Mouse (Mus musculus): ENCODE measurements around the gene Scarb2.

DNA sequence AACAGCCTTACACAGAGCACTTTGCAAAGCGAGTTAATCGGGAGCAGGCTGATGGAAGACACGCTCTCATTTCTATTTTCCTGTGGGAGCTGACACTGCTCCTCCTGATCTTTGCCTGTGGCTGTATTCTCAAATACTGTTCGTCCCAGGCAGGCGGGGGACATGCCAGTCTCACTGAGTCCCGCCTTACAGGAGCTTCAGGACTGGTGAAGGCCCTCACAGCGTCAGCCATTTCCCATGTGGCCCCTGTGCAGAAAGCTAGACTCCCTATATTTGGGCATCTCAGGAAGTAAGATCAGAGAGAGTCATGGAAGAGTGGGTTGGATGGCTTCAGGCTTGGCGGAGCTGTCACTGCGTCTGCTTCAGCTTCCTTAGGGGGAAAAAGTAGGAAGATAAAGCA is 103.8 kb downstream of the Scarb2 start:
- no peak for TF ChIP-seq MYOD1 (IDR thresholded peaks at IDR 0.05; ENCODE audit: control insufficient read depth in 1 of 3, insufficient read length in 2 of 3, low read depth in 2 of 3)
- no peak for TF ChIP-seq POLR2A (IDR thresholded peaks at IDR 0.05; ENCODE audit: insufficient read length, low read depth)
- TF ChIP-seq MAX (IDR thresholded peaks at IDR 0.05; ENCODE audit: low read depth) = no peak
- TF ChIP-seq TCF12 (IDR thresholded peaks at IDR 0.05; ENCODE audit: insufficient read depth, poor library complexity, severe bottlenecking) = no peak
- TF ChIP-seq E2F4 (IDR thresholded peaks at IDR 0.05; ENCODE audit: insufficient read depth) = no peak
- no peak for TF ChIP-seq CEBPB (IDR thresholded peaks at IDR 0.05; ENCODE audit: insufficient read depth, poor library complexity, severe bottlenecking)
- TF ChIP-seq USF1 (IDR thresholded peaks at IDR 0.05; ENCODE audit: low read depth) = no peak
- no peak for TF ChIP-seq MYOG (IDR thresholded peaks at IDR 0.05; ENCODE audit: control insufficient read depth in 1 of 3, insufficient read depth in 1 of 3, insufficient read length in 2 of 3, low read depth in 2 of 3)

Data from myocyte (in vitro differentiated cells).